Mouse (Mus musculus) fat pad, adult 2 months (tissue): Measurements from ENCODE around the gene Pdxp.

ENCODE experiments used
- DNase-seq: peaks from one replicate; pipeline ENCODE4 v3.0.0-alpha.2; 2011; ENCODE audit warnings: low read depth, low spot score; ENCODE audit errors: extremely low read depth

The Pdxp gene

DNA sequence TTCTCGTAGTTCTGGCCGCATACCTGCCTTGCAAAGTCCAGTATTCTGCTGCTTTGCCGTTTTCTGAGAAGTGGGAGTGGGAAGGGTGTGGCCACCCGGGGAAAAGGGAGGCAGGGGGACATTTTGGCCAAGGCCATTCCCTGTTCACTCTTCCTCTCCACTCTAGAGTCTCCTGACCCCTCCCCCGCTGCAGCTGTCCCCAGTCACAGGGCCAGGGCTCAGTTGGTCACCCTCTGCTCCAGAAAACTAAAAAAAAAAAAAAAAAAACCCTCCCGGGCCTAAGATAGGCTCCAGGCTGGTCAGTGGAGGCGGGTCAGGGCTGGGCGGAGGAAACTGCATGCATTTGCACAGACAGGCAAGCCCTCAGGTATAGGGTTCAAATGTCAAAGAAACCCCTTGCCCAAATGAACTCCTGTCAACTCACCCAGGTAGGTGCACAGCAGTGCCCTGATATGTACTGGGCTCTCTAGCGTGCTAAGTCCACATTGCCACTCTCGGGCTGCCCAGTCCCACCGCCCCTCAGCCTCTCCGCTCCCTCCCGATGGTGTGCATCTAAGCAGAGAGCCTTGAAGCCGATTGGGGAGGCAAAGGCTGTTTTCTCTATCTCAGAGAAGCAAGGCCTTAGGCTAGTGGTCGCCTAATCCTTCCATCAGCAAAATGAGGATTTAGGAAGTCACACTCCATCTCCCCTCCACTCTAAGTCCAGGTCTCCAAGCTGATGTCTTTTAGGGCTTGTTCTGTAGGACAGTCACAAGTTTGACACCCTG, 13.5 kb downstream of the Pdxp start:
- no peak for DNase-seq

GRCm38 (mm10) chr15:78927788-78928457, 14.2 kb downstream of the Pdxp start:
- DNase-seq = no peak

DNA sequence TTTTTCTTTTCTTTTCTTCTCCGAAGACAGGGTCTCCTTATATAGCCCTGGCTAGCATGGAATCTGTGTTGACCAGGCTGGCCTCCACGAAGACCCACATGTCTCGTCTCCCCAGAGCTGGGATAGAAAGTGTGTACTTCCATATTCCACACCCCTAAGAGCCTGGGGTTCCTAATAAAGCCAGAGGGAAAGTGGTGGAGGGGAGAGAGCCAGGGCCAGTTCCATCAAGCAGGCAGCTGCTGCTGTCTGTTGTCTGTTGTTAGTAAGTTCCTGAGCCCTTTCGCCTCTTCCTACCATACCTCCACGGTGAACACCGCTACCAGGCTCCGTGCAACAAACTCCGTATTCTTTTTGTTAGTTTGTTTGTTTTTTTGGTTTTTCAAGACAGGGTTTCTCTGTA, 14.8 kb downstream of the Pdxp start:
- DNase-seq = no peak

DNA sequence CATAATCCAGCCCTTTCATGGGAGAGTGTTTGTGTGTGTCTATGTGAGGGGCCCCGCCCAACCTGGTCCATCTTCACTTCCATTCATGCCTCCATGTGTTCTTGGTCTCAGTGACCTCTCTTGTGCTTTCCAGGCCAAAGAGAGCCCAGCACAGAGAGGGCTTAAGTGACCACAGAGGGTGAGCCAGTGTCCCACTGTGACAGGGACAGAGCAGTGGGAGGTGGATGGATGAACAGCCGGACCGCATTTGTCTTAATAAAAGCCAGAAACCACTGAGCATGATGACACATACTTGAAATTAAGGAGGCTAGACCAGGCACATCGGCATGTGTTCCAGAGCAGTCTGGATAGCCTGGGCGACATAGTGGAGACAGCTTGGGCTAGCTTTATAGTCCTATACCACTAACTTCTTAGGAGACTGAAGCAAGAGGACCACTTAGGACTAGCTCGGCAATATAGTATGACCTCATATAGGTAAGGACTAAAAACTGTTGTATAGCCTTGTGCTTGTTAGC, 16.5 kb downstream of the Pdxp start:
- no peak for DNase-seq

DNA sequence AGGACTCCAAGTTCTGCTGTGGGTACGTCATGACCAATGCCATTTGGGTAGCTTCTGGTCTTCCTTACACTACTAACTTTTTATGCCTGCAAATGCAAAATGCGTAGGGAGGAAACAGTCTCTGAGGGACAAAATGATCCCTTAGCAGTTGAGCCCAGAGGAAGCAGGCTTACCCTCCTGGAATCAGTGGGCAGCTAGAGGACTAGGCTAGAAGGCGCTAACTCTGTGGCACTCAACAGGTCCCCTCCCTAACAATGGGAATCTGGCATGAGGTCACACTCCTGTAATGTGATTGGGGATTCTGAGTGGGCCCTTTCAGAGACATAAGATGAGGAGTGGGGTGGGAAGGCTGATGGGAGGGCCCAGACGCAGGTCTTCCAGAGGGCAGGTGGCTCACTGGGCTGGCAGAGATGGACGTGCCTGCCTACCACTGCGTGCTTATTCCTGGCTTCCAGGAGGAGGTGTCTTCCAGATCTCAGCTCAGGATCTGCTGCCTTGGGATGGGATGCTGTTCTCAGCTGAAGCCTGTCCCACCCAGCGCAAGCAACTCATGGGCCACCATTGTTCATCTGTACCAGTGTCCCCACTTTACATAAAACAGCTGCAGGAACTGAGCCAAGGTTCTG, 17.2 kb downstream of the Pdxp start:
- DNase-seq = no peak

DNA sequence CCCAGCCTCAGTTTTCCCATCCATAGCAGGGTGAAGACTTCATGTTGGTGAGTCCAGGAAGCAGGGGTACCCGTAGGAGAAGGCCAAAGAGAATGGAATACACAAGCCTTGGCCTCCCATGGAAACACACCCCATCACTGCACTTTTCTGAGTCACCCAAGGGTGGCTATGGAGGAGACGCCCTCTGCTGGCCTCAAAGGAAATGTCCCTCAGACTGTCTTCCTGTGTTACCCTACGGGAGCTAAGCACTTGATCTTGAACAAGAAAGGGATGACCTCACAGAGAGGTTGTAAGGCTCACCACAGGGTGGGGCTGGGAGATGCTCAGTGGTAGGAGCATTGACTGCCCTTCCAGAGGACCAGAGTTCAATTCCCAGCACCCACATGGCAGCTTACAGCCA, 17.9 kb downstream of the Pdxp start:
- no peak for DNase-seq

GRCm38 (mm10) chr15:78934784-78935320, 21.1 kb downstream of the Pdxp start, which contains the start of gene Nol12:
Gene Nol12 (plus strand): TSS chr15:78934933.
- DNase-seq = no peak

DNA sequence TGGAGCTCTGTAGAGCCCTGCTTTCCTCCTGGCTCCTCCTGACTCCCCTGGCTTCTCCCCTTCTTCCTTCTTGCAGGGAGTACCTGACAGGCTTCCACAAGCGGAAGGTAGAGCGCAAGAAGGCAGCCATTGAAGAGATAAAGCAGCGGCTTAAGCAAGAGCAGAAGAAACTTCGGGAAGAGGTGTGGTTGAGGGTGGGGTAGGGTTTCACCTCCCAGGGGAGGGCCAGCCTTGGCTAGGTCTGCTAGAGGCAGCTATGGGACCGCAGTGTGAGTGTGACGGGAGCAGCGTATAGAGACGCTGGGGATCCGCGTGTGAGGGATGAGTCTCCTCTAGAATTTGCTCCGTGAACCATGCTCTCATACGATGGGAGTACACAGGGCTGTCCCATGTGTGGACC, 22.7 kb downstream of the Pdxp start:
- DNase-seq = no peak

DNA sequence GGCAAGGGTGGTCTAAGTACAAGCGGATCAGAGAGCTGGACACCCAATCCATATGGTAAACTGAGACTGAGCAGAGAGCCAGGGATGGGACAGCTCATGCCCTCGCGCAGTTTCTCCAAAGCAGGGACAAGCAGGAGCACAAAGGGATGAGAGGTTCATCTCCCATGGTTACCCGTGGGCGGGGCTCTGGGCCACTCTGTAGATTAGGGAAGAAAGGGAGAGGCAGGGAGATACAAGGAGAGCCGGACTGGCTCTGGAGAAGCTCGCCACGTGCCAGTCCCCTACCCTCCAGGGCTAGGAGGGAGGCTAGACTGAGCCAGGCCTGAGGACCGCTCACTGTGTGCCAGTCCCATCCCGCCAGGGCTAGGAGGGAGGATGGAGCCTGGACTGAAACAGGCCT, 23.6 kb downstream of the Pdxp start:
- no peak for DNase-seq

GRCm38 (mm10) chr15:78937963-78938362, 24.2 kb downstream of the Pdxp start:
- DNase-seq = no peak

GRCm38 (mm10) chr15:78940325-78940724, 26.6 kb downstream of the Pdxp start:
- no peak for DNase-seq

DNA sequence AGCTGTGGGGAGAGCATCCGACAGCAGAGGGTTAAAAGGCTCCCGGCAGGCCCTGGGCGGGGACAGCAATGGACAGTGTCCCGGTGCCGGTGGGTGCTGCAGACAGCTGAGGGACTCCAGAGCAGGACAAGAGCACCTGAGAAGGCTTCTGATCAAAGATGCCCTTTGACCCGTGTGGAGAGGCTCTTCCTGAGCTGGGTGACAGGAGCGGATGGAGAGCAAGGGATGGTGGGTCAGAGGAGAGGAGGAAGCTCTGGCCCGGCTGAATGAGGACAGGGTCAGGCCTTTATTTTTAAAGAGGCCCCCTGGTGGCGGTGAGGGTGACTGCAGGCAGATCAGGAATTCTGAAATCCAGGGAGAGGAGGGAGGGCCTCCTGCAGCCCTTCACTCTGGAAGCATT, 28.9 kb downstream of the Pdxp start:
- DNase-seq = no peak

GRCm38 (mm10) chr15:78946232-78946631, 32.5 kb downstream of the Pdxp start:
- DNase-seq = no peak

GRCm38 (mm10) chr15:78947657-78948056, 33.9 kb downstream of the Pdxp start, which contains the start of gene Triobp:
Gene Triobp (plus strand): TSS chr15:78947724.
- peak; percentile 55 for DNase-seq

DNA sequence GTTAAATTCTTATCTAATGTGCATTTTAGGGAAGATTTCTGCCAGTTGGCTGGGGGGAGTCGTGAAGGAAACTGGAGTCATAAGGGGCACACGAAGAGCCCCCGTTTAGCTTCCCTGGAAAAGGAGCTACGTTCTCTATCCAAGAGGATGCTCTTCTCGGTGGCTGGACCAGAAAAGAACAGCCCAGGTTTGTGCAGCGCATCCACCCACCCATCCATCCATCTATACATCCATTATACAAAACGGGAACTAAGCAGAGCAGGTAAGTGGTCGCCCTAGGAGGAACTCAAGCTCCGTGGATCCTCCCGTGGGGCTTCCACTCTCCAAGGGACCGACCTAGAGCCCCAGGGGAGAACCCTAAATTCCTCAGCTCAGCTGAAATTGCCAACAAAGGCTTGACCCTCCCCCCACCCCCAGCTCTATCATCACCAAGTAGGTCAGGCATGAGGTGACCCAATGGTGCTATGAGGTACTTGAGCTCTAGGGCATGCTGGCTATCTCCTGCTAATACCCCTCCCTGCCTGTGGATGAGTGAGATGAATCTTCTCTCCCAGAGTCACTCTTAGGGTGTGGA, 34.5 kb downstream of the Pdxp start:
- no peak for DNase-seq

DNA sequence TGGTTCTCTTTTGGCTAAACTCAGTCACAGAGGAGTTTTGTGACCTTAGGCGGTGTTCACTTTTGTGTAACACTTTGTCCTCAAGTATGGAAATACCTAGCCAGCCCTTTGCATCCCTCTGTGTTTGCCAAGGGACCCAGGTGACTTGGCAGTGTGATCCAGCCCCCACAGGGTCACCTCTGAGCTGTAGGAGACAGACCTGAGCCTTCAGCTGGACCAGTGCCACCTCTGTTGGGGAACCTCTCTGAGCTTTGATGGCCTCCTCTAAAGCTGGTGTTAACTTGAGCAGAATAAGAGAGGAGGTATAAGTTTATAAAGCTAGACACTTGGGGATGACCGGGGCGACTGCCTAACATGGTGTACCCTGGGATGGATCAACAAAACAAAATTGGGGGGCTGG, 35.2 kb downstream of the Pdxp start:
- no peak for DNase-seq

DNA sequence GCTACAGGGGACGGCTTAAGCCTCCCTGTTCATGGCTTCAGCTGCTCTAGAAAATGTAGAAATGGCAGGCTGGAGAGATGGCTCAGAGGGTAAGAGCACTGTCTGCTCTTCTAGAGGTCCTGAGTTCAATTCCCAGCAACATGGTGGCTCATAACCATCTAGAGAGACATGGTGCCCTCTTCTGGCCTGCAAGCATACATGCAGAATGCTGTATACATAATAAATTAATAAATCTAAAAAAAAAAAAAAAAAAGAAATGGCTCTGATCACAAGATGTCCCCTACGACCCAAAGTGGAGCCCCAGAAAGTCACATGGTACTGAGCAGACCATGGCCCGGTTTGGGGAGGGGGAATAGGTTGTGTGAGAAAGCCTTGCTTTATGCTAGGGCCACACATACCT, 41.9 kb downstream of the Pdxp start:
- DNase-seq = no peak

DNA sequence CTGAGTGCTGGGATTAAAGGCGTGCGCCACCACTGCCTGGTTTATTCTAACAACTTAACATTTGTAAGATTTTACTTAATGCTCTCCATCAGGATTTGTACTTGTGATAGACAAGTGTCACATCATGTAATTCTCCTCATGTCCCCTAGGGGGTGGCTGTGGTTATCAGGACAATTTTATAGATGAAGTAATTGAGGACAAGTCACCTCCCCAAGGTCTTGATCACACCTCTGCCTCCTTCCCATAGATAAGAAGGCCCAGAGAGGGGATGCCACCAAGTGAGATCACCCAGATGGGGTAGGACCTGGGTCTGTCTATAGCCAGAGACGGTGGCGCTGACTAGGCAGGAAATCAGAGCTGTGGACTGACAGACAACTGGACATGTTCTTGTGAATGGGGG, 42.6 kb downstream of the Pdxp start:
- no peak for DNase-seq

GRCm38 (mm10) chr15:78957021-78957420, 43.3 kb downstream of the Pdxp start:
- DNase-seq = no peak

GRCm38 (mm10) chr15:78959537-78959936, 45.8 kb downstream of the Pdxp start:
- DNase-seq = no peak

DNA sequence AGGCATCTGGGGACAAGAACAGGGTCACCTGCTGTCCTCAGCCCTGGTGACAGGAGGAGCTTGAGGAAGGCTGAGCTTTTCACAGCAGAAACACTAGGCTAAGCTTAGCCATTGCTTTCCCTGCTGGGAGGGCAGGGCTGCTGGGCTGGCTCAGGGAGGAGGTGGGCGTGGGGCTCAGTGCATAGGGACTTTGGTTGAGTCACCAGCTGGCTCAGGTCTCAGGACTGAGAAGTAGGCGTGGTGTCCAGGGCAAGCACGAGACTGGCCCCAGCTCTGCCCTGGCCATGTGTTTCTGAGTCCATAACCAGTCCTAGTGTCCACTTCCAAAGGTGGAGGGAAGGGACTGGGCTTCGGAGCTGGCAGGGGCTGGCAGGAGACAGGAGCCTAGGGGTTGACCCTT, 46.4 kb downstream of the Pdxp start:
- DNase-seq = no peak
